Comparison of ENCODE assay signal across 10 mouse cellular contexts in the genomic region with DNA sequence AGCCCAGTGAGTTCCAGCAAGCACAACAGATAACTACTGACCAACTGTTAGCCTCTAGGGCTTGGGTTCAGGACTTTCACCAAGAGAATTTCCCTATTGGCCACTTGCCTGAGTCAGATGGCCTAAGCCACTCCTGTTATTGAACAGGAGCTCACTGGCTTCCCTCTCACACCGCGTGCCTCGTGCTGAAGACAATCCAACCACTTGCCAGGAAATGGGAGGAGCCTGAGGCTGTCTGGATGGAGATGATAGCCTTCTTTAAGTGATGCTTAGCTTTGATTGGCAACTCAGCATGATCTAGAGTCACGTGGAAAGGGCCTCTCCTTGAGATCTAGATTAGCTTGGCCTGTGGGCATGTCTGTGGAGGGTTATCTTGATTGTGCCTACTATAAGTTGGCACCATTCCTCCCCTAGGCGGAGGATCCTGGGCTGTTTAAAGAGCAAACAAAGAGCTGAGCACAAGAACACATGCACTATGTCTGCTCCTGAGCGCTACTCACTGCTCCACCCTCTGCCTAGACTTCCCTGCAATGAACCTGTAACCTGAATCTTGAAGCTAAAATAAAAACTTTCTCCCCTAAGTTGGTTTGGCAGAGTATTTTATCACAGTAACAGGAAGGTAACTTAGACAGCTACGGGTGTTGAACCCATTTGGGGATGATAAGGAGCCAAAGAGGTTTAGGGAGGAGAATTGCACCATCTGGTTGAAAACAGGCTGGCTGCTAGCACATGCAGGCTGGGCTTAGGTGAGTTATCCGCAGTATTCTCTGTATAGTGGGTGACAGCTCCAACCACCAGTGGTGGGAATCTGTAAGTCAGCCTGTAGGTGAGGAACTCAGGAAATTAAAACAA. TPM values are rescaled to one million over a fixed set of nuclear protein-coding genes. Genes with fewer than 3 reads are reported as not detected.
A peak's percentile ranks its signal among the peaks of the same experiment; 100 is the strongest.
DNase-seq lines count a peak whose midpoint lies in the region; ATAC-seq and TF ChIP-seq lines count a peak whose summit lies in the region.
"Had no signal": no experiment of that assay in that cellular context is flagged by ENCODE, and none has a peak within 500 bp of the region (broad histone marks: within the 10 kb centered on the region; RNA-seq: fewer than 3 reads in every experiment).

No protein-coding gene starts in this region.

- H3K4me1 ChIP-seq in lung, embryonic 16.5 days (replicated peaks; ENCODE audit: control insufficient read depth, insufficient read depth, low read length) = no peaks in the 10 kb centered on the region
- H3K4me1 ChIP-seq in liver, embryonic 11.5 days (replicated peaks; ENCODE audit: control insufficient read depth, insufficient read depth, low read length) = peaks cover 52% of the 10 kb centered on the region
- H3K4me1 ChIP-seq in stomach, postnatal 0 days (replicated peaks; ENCODE audit: control insufficient read depth, insufficient read depth) = no peaks in the 10 kb centered on the region; the same call in 1 of the 2 replicates
- H3K4me1 ChIP-seq: hindbrain, embryonic 13.5 days had no signal

- H3K36me3 ChIP-seq in lung, embryonic 16.5 days (ENCODE audit: control insufficient read depth, insufficient read depth, low read length) = peaks cover 7% of the 10 kb centered on the region
- peaks cover 11% of the 10 kb centered on the region; the same call in 1 of the 2 replicates for H3K36me3 ChIP-seq in liver, embryonic 11.5 days (ENCODE audit: control insufficient read depth, insufficient read depth, low read length)
- H3K36me3 ChIP-seq in stomach, postnatal 0 days (ENCODE audit: control insufficient read depth, insufficient read depth, low read length) = 0 out of 2 replicates have a peak, but pooled peaks cover 2% of the 10 kb centered on the region

- DNase-seq in lung, postnatal 25 days (ENCODE audit: low spot score) = no peak
- DNase-seq in liver, embryonic 11.5 days (ENCODE audit: low spot score) = peak; percentile 68
- peak; percentile 66 for DNase-seq in stomach, postnatal 0 days (ENCODE audit: low spot score)
- no peak for DNase-seq in embryo, embryonic 10.5 days (ENCODE audit: low spot score)
- DNase-seq in right cerebral cortex, postnatal 25 days = no peak
- no peak for DNase-seq in embryo, embryonic 10 days (ENCODE audit: low spot score)

- H3K9ac ChIP-seq in lung, embryonic 16.5 days (ENCODE audit: low read length) = no peak overlapping the region
- H3K9ac ChIP-seq in liver, embryonic 11.5 days (ENCODE audit: low read depth, low read length) = peak overlapping the region; percentile 52
- no peak overlapping the region for H3K9ac ChIP-seq in stomach, postnatal 0 days (ENCODE audit: low read length)
- H3K9ac ChIP-seq: embryonic facial prominence, embryonic 12.5 days; hindbrain, embryonic 13.5 days had no signal

- no peak overlapping the region for H3K4me2 ChIP-seq in lung, embryonic 16.5 days (ENCODE audit: low read depth, low read length)
- peak overlapping the region; percentile 49 for H3K4me2 ChIP-seq in liver, embryonic 11.5 days
- H3K4me2 ChIP-seq in stomach, postnatal 0 days (replicated peaks; ENCODE audit: low read depth) = no peak overlapping the region
- H3K4me2 ChIP-seq: embryonic facial prominence, embryonic 12.5 days; hindbrain, embryonic 13.5 days had no signal

- H3K9me3 ChIP-seq in lung, embryonic 16.5 days (ENCODE audit: control insufficient read depth, low read length) = no peaks in the 10 kb centered on the region
- no peaks in the 10 kb centered on the region for H3K9me3 ChIP-seq in liver, embryonic 11.5 days (ENCODE audit: control insufficient read depth, low read length)
- H3K9me3 ChIP-seq in stomach, postnatal 0 days (ENCODE audit: control insufficient read depth, low read length) = no peaks in the 10 kb centered on the region
- H3K9me3 ChIP-seq: embryonic facial prominence, embryonic 12.5 days; hindbrain, embryonic 13.5 days had no signal

- 57% methylated on average over 8 of the region's 8 CpGs for WGBS in lung, embryonic 16.5 days
- 33% methylated on average over 8 of the region's 8 CpGs for WGBS in liver, embryonic 11.5 days
- WGBS in stomach, postnatal 0 days = 52% methylated on average over 8 of the region's 8 CpGs

- H3K27ac ChIP-seq in lung, embryonic 16.5 days (ENCODE audit: low read length) = no peak overlapping the region
- H3K27ac ChIP-seq in liver, embryonic 11.5 days (ENCODE audit: low read depth, low read length) = peak overlapping the region; percentile 95
- no peak overlapping the region for H3K27ac ChIP-seq in stomach, postnatal 0 days (replicated peaks)
- H3K27ac ChIP-seq: hindbrain, embryonic 13.5 days had no signal

- no peak overlapping the region for H3K4me3 ChIP-seq in lung, embryonic 16.5 days (ENCODE audit: low read length)
- H3K4me3 ChIP-seq in liver, embryonic 11.5 days (ENCODE audit: low read depth, low read length) = 0 out of 2 replicates have a peak overlapping the region, but pooled peaks have one; percentile 21
- H3K4me3 ChIP-seq in stomach, postnatal 0 days (ENCODE audit: low read depth, low read length) = no peak overlapping the region
- H3K4me3 ChIP-seq: embryonic facial prominence, embryonic 12.5 days; hindbrain, embryonic 13.5 days had no signal

- no peaks in the 10 kb centered on the region for H3K27me3 ChIP-seq in lung, embryonic 16.5 days (ENCODE audit: control insufficient read depth, insufficient read depth, low read depth, low read length)
- no peaks in the 10 kb centered on the region for H3K27me3 ChIP-seq in liver, embryonic 11.5 days (replicated peaks; ENCODE audit: control insufficient read depth, insufficient read depth, low read length)
- H3K27me3 ChIP-seq in stomach, postnatal 0 days (ENCODE audit: control insufficient read depth, insufficient read depth, low read length) = no peaks in the 10 kb centered on the region
- H3K27me3 ChIP-seq: embryonic facial prominence, embryonic 12.5 days; hindbrain, embryonic 13.5 days had no signal

- TF ChIP-seq CTCF in stomach, postnatal 0 days (IDR thresholded peaks at IDR 0.05; ENCODE audit: low read depth) = no peak

- peak; percentile 55 for ATAC-seq in lung, embryonic 16.5 days (ENCODE audit: low read depth)
- peak; percentile 31 for ATAC-seq in granulocyte monocyte progenitor cell, adult 5-6 weeks (replicated peaks; ENCODE audit: poor library complexity, severe bottlenecking)
- ATAC-seq in liver, embryonic 11.5 days (replicated peaks; ENCODE audit: low FRiP score) = peak; percentile 83
- peak; percentile 72 for ATAC-seq in stomach, postnatal 0 days (ENCODE audit: low FRiP score, low TSS enrichment)

- TF ChIP-seq EP300 in stomach, postnatal 0 days (optimal IDR thresholded peaks at IDR 0.05) = no peak

RNA-seq across cellular contexts. Expression of a gene that starts 3.4 kb away (rescaled TPM):
- polyA plus RNA-seq in lung, embryonic 16.5 days (2015; fragmentation: Nextera tagmentation; extraction: Ambion mirVana) = 20.6 and 24.2 TPM in 2 replicates
- 79.1 and 88.9 TPM in 2 replicates for total RNA-seq in granulocyte monocyte progenitor cell, adult 5-6 weeks (2014; fragmentation: Nextera tagmentation)
- 21.4 and 33.4 TPM in 2 replicates for total RNA-seq in granulocyte monocyte progenitor cell, adult 5-6 weeks (2017)
- polyA plus RNA-seq in liver, embryonic 11.5 days (2014; fragmentation: Nextera tagmentation; extraction: Ambion mirVana) = 44.3 and 47.4 TPM in 2 replicates
- 24.7 and 28.9 TPM in 2 replicates for polyA plus RNA-seq in stomach, postnatal 0 days (2015; fragmentation: Nextera tagmentation; extraction: Ambion mirVana)

RNA-seq across cellular contexts. Expression of a gene that starts 10.9 kb away (rescaled TPM):
- polyA plus RNA-seq in lung, embryonic 16.5 days (2015; fragmentation: Nextera tagmentation; extraction: Ambion mirVana) = 3.4 and 4.8 TPM in 2 replicates
- total RNA-seq in granulocyte monocyte progenitor cell, adult 5-6 weeks (2014; fragmentation: Nextera tagmentation) = 0.47 TPM in 1 of 2 replicates, not detected in the other
- total RNA-seq in granulocyte monocyte progenitor cell, adult 5-6 weeks (2017) = not detected in 2 replicates
- polyA plus RNA-seq in liver, embryonic 11.5 days (2014; fragmentation: Nextera tagmentation; extraction: Ambion mirVana) = 2.0 TPM in 2 replicates
- polyA plus RNA-seq in stomach, postnatal 0 days (2015; fragmentation: Nextera tagmentation; extraction: Ambion mirVana) = 0.69 and 0.87 TPM in 2 replicates

RNA-seq across cellular contexts. Expression of a gene that starts 13.8 kb away (rescaled TPM):
- 64.3 and 71.1 TPM in 2 replicates for polyA plus RNA-seq in lung, embryonic 16.5 days (2015; fragmentation: Nextera tagmentation; extraction: Ambion mirVana)
- total RNA-seq in granulocyte monocyte progenitor cell, adult 5-6 weeks (2014; fragmentation: Nextera tagmentation) = 16.7 and 29.9 TPM in 2 replicates
- 18.6 and 23.2 TPM in 2 replicates for total RNA-seq in granulocyte monocyte progenitor cell, adult 5-6 weeks (2017)
- 74.8 and 76.2 TPM in 2 replicates for polyA plus RNA-seq in liver, embryonic 11.5 days (2014; fragmentation: Nextera tagmentation; extraction: Ambion mirVana)
- polyA plus RNA-seq in stomach, postnatal 0 days (2015; fragmentation: Nextera tagmentation; extraction: Ambion mirVana) = 25.9 and 27.6 TPM in 2 replicates

RNA-seq across cellular contexts. Expression of a gene that starts 20.4 kb away (rescaled TPM):
- polyA plus RNA-seq in lung, embryonic 16.5 days (2015; fragmentation: Nextera tagmentation; extraction: Ambion mirVana) = 7.7 and 9.4 TPM in 2 replicates
- total RNA-seq in granulocyte monocyte progenitor cell, adult 5-6 weeks (2014; fragmentation: Nextera tagmentation) = 3.0 TPM in 1 of 2 replicates, not detected in the other
- 0.69 TPM in 1 of 2 replicates, not detected in the other for total RNA-seq in granulocyte monocyte progenitor cell, adult 5-6 weeks (2017)
- 5.1 and 5.6 TPM in 2 replicates for polyA plus RNA-seq in liver, embryonic 11.5 days (2014; fragmentation: Nextera tagmentation; extraction: Ambion mirVana)
- polyA plus RNA-seq in stomach, postnatal 0 days (2015; fragmentation: Nextera tagmentation; extraction: Ambion mirVana) = 1.3 and 2.0 TPM in 2 replicates

RNA-seq across cellular contexts. Expression of a gene that starts 22.0 kb away (rescaled TPM):
- 24.0 and 24.3 TPM in 2 replicates for polyA plus RNA-seq in lung, embryonic 16.5 days (2015; fragmentation: Nextera tagmentation; extraction: Ambion mirVana)
- 11.1 and 19.4 TPM in 2 replicates for total RNA-seq in granulocyte monocyte progenitor cell, adult 5-6 weeks (2014; fragmentation: Nextera tagmentation)
- 24.0 and 29.7 TPM in 2 replicates for total RNA-seq in granulocyte monocyte progenitor cell, adult 5-6 weeks (2017)
- polyA plus RNA-seq in liver, embryonic 11.5 days (2014; fragmentation: Nextera tagmentation; extraction: Ambion mirVana) = 30.4 and 32.9 TPM in 2 replicates
- polyA plus RNA-seq in stomach, postnatal 0 days (2015; fragmentation: Nextera tagmentation; extraction: Ambion mirVana) = 4.8 and 5.7 TPM in 2 replicates

Comparison
In these comparisons a context has a peak if more than half of its experiments do, and no peak if none do; other contexts are left out.
1. ATAC-seq: peak in every context shown above with its lines; median percentile 83 in liver, embryonic 11.5 days; 72 in stomach, postnatal 0 days; 55 in lung, embryonic 16.5 days; 31 in granulocyte monocyte progenitor cell, adult 5-6 weeks.
2. DNase-seq: peak in liver, embryonic 11.5 days (single experiment) and stomach, postnatal 0 days (single experiment); none in lung, postnatal 25 days (single experiment), embryo, embryonic 10.5 days (single experiment), right cerebral cortex, postnatal 25 days (single experiment) and embryo, embryonic 10 days (single experiment).